Mouse (Mus musculus): Measurements from ENCODE around the gene 1700012P22Rik.

GRCm38 (mm10) chr4:144441095-144441494 lies 2.5 kb upstream of the 1700012P22Rik start:
- TF ChIP-seq CTCF (IDR thresholded peaks at IDR 0.05; ENCODE audit: low read depth) (no peak), EP300 (optimal IDR thresholded peaks at IDR 0.05) (no peak)
